Mouse (Mus musculus) mesoderm, embryonic 11.5 days (tissue): ENCODE results near the gene Exosc8.
A peak's percentile ranks its signal among the peaks of the same experiment; 100 is the strongest.
"Not testable (repeated sequence)": the region's sequence is repeated elsewhere in the genome, so short reads cannot be mapped to it uniquely, and the experiment has no call there.

ENCODE experiments used
- DNase-seq: peaks from one replicate; pipeline ENCODE4 v3.0.0-alpha.2; 2012; ENCODE audit warnings: low read depth, low spot score

The Exosc8 gene

DNA sequence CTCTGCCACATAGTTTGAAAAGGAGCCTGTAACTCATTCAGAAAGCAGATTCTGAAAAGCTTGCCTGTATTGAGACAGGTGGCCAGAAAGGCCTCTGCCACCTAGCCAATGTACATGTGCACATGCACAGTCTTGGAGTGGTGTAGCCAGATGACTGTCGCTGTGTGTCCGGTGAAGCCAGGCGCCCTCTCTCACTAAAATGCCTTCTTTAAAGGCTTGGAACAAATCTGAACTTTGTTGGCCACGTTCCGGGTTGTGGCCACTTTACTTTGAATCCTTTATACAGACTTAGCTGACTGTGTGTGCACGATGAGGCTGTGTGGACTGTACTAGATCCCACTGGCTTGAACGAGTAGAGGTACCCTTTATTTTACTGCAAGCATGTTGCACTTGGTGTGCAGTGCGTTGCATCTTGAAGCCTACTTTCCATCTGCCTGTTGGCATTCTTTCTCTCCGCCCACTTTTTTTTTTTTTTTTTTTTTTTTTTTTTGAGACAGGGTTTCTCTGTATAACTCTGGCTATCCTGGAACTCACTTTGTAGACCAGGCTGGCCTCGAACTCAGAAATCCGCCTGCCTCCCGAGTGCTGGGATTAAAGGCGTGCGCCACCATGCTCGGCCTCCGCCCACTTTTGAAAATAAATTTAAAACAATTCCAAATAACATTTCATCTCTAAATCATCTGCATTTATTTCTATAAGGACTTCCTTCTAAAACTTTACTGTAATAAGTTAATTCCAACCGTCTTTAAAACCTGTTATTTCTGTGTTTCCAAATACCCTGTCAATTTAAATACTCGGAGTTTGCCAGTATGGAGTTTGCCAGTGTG lies 1.1 kb upstream of the Exosc8 start:
- DNase-seq, result no peak

GRCm38 (mm10) chr3:54734411-54735246 lies 564 bp downstream of the Exosc8 start:
- peak; percentile 94 for DNase-seq

- DNase-seq, result no peak
These were observed 2.8 kb downstream of the Exosc8 start for GRCm38 (mm10) chr3:54732371-54732770.

GRCm38 (mm10) chr3:54731626-54732150 lies 3.5 kb downstream of the Exosc8 start:
- no peak for DNase-seq

- no peak for DNase-seq
These were observed 7.1 kb downstream of the Exosc8 start for GRCm38 (mm10) chr3:54728100-54728499.

GRCm38 (mm10) chr3:54727588-54727987 lies 7.6 kb downstream of the Exosc8 start:
- no peak for DNase-seq

- DNase-seq, result no peak
These were observed 9.8 kb downstream of the Exosc8 start for GRCm38 (mm10) chr3:54725344-54725743.

- DNase-seq, result no peak
These were observed 11.3 kb downstream of the Exosc8 start for GRCm38 (mm10) chr3:54723741-54724500.

GRCm38 (mm10) chr3:54718947-54719346 lies 16.2 kb downstream of the Exosc8 start:
- DNase-seq, result no peak

DNA sequence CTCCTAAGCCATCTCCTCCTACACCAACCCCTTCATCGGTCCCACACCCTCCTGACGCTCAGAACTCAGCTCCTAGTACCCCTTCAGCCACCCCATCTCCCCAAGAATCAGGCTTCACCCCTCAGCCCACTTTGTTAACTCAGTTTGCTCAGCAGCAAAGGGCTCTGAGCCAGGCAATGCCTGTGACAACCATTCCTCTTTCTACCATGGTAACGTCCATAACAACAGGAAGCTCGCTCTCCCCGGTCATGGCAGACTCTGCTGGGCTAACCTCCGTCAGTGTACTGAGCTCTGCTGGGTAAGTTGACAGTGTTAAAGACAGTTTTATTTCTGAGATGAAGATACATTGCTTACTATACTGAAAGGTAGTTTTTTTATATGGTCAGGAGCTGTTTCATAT lies 17.8 kb downstream of the Exosc8 start:
- DNase-seq, result no peak

GRCm38 (mm10) chr3:54715461-54715860 lies 19.7 kb downstream of the Exosc8 start:
- no peak for DNase-seq

DNA sequence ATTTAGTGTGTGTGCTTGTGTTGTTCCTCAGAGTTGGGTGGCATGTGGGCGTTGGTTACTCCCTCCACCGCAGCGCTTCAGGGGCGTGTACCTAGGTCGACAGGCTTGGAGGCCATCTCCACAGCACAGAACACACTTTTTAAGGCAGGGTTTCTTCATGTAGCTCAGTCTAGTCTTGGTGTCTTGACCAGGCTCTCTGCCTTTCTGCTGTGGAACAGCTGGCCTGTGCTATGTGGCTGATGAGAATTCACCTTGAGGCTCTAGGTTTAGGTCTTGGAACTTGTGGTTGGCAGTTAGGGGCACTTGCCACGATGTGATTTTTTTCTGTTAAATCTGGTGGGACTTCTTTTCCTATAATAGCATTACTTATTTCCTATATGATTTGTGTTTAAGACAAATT lies 20.9 kb downstream of the Exosc8 start, which contains the start of gene Gm21958:
Gene Gm21958 (minus strand): TSS at position 101 of the 400 bp plus-strand sequence.
- DNase-seq, result no peak

DNA sequence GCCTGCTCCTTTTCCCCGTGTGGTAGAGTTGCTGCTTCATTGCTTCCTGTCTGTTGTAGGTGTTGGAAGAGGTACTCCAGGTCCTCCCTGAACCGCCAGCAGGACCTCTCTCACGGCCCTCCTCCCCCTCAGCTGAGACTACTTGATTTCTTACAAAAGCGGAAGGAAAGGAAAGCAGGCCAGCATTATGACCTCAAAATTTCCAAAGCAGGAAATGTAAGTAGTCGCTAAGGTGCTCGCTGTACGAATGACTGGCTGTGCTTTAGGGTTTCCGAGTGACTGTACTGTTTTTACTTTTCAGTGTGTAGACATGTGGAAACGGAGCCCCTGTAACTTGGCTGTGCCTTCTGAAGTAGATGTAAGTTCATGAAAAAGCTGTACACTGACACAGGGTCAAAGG lies 26.2 kb downstream of the Exosc8 start:
- DNase-seq, result no peak

DNA sequence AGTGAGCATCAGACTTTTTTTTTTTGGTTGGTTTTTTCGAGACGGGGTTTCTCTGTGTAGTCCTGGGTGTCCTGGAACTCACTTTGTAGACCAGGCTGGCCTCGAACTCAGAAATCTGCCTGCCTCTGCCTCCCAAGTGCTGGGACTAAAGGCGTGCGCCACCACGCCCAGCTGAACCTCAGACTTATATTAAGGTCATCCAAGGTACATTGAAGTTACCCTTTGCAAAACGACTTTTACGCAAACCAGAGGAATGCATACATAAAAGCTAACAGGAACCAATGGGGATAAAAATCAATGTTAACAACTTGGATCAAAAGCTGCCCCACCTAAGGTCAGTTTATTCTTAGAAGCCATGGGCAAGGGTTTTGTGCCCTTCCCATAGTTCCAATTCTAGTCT lies 31.1 kb downstream of the Exosc8 start:
- not testable (repeated sequence) for DNase-seq

DNA sequence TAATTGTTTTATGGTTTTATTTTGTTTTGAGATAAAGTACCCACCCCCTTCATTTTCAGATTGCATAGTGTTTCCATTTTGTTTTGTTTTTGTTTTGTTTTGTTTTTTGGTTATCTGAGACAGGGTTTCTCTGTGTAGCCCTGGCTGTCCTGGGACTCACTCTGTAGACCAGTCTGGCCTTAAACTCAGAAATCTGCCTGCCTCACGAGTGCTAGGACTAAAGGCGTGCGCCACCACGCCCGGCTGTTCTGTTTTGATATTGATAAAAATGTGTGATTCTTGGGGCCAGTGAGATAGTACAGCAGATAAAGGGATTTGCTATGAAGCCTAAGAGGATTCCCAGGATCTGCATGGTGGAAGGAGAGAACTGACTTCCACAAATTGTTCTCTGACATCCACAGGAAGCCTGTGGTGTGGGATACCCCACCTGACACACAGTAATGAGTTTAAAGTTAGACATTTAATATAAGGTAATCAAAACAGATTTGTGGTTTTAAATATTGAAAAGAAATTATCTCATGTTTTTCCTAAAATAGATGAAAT lies 35.4 kb downstream of the Exosc8 start:
- DNase-seq, result no peak

GRCm38 (mm10) chr3:54693056-54693415 lies 42.2 kb downstream of the Exosc8 start:
- DNase-seq, result no peak

- peak; percentile 96 for DNase-seq
These were observed 42.8 kb downstream of the Exosc8 start, which contains the start of gene Supt20 for GRCm38 (mm10) chr3:54692202-54693055. TSS of gene Supt20 (plus strand) at chr3:54692807.

DNA sequence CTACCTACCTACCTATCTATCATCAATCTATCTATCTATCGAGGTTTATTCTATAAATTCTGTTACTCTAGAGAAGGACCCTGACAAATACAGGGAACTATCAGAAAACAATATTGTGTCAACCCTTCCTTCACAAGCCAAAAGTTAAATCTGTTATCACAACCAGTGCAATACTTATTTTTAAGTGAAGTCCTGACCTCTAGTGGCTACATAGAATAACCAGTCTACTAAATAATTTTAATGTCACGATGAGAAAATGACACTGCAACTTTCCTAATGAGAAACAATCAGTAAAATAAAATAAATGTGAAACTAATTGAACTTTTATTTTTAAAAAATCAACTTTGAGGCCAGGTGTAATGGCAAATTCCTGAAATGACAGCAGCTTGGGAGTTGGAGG lies 46.1 kb downstream of the Exosc8 start:
- no peak for DNase-seq

- no peak for DNase-seq
These were observed 47.9 kb downstream of the Exosc8 start for GRCm38 (mm10) chr3:54687245-54687644.

DNA sequence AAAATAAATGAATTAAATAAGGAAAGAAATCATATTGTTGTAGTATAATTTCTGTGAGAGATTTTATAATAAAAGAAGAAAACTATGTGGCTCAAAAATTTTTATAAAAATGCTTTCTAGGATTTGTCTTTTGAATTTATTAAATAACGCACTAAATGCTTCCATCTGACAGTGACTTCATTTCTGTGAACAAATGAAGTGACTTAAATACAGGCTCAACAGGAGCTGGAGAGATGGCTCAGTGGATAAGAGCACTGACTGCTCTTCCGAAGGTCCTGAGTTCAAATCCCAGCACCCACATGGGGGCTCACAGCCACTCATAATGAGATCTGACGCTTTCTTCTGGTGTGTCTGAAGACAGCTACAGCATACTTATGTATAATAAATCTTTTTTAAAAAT lies 50.0 kb downstream of the Exosc8 start:
- DNase-seq, result no peak
